Mouse (Mus musculus): ENCODE results near the gene Pde4dip.

- TF ChIP-seq CTCF (IDR thresholded peaks at IDR 0.05; ENCODE audit: low read depth) (no peak), EP300 (IDR thresholded peaks at IDR 0.05; ENCODE audit: low read depth) (no peak)
These were observed 240.0 kb downstream of the Pde4dip start for GRCm38 (mm10) chr3:97648518-97648917.
